Mouse (Mus musculus) CH12.LX (cell line): Measurements from ENCODE around the gene Cebpz. TPM values are rescaled to one million over a fixed set of nuclear protein-coding genes. Genes with fewer than 3 reads are reported as not detected.

Experiments used
- DNase-seq: peaks from one replicate; pipeline ENCODE4 v3.0.0-alpha.2; 2013; ENCODE audit errors: extremely low read depth
- H3K27ac ChIP-seq: 2 replicates; pipeline ENCODE4 v1.5.1; 2012; ENCODE audit warnings: low read depth, mild to moderate bottlenecking, control low read depth, moderate library complexity; ENCODE audit not compliant: insufficient read depth
- H3K27me3 ChIP-seq: replicated peaks from 2 replicates; pipeline ENCODE3; 2012; ENCODE audit warnings: inconsistent platforms
- H3K36me3 ChIP-seq, 2 experiments: replicated peaks in 1 of 2; 2 replicates each; pipeline versions ENCODE3 to v1.6.1; 2012; ENCODE audit warnings: inconsistent platforms in 1 of 2, low read length in 1 of 2, mild to moderate bottlenecking in 1 of 2, mixed read lengths in 1 of 2, moderate library complexity in 1 of 2; ENCODE audit not compliant: control insufficient read depth in 1 of 2, insufficient read depth in 1 of 2
- H3K4me1 ChIP-seq, 2 experiments: 2 replicates each; pipeline ENCODE4 v1.6.1; 2012; ENCODE audit warnings: inconsistent platforms in 1 of 2, moderate library complexity in 1 of 2; ENCODE audit not compliant: insufficient read depth in 2 of 2, control insufficient read depth in 1 of 2
- H3K4me2 ChIP-seq: 2 replicates; pipeline ENCODE4 v1.6.1; 2012; ENCODE audit warnings: low read depth, mild to moderate bottlenecking, control low read depth; ENCODE audit not compliant: poor library complexity, insufficient read depth, severe bottlenecking
- H3K4me3 ChIP-seq, 3 experiments: fragments of 150-350 bp in 1 of 3; sonication (generic) in 1 of 3; replicated peaks in 1 of 3; 2 replicates each; pipeline versions ENCODE3 to v1.5.1; 2011 to 2012; ENCODE audit warnings: low read depth in 2 of 3, low read length in 2 of 3, mild to moderate bottlenecking in 2 of 3, moderate library complexity in 2 of 3, control low read depth in 1 of 3, improper control_type of control experiment in 1 of 3, inconsistent platforms in 1 of 3, mixed read lengths in 1 of 3; ENCODE audit not compliant: poor library complexity in 1 of 3
- H3K79me2 ChIP-seq: replicated peaks from 2 replicates; pipeline ENCODE4 v1.6.1; 2012; ENCODE audit warnings: mild to moderate bottlenecking, moderate library complexity; ENCODE audit not compliant: control insufficient read depth, poor library complexity, insufficient read depth, severe bottlenecking; ENCODE audit errors: extremely low read depth
- H3K9ac ChIP-seq: 2 replicates; pipeline ENCODE4 v1.6.1; 2012; ENCODE audit warnings: low read depth, mild to moderate bottlenecking, control low read depth, moderate library complexity; ENCODE audit not compliant: insufficient read depth
- H3K9me3 ChIP-seq: replicated peaks from 2 replicates; pipeline ENCODE3; 2012; ENCODE audit warnings: low read length, inconsistent platforms, mixed read lengths
- CHD2 ChIP-seq: IDR thresholded peaks from 2 replicates; pipeline ENCODE4 v1.6.1; 2011; ENCODE audit warnings: low read length, improper control_type of control experiment
- CTCF ChIP-seq, 2 experiments: IDR thresholded peaks in 1 of 2; conservative IDR thresholded peaks in 1 of 2; 2 replicates each; pipeline ENCODE4 v1.5.1; 2011 to 2012; ENCODE audit warnings: low read depth in 2 of 2, low read length in 2 of 2, improper control_type of control experiment in 1 of 2, inconsistent platforms in 1 of 2, mild to moderate bottlenecking in 1 of 2, moderate library complexity in 1 of 2
- E2F4 ChIP-seq: IDR thresholded peaks from 2 replicates; pipeline ENCODE4 v1.6.1; 2011; ENCODE audit warnings: low read depth, low read length, improper control_type of control experiment; ENCODE audit not compliant: insufficient replicate concordance
- ELF1 ChIP-seq: IDR thresholded peaks from 2 replicates; pipeline ENCODE4 v1.6.1; 2014; ENCODE audit warnings: low read depth, mild to moderate bottlenecking, inconsistent platforms, low read length, improper control_type of control experiment
- EP300 ChIP-seq: IDR thresholded peaks from 2 replicates; pipeline ENCODE4 v1.6.1; 2011; ENCODE audit warnings: low read length, improper control_type of control experiment
- GABPA ChIP-seq: IDR thresholded peaks from 2 replicates; pipeline ENCODE4 v1.6.1; 2012; ENCODE audit warnings: low read depth, low read length, improper control_type of control experiment, inconsistent platforms; ENCODE audit not compliant: insufficient replicate concordance
- HCFC1 ChIP-seq: IDR thresholded peaks from 2 replicates; pipeline ENCODE4 v1.6.1; 2012; ENCODE audit warnings: low read depth, mild to moderate bottlenecking, inconsistent platforms, low read length, improper control_type of control experiment
- IRF4 ChIP-seq: IDR thresholded peaks from 2 replicates; pipeline ENCODE4 v1.6.1; 2014; ENCODE audit warnings: low read depth, mild to moderate bottlenecking, inconsistent platforms, low read length, improper control_type of control experiment
- JUN ChIP-seq: IDR thresholded peaks from 2 replicates; pipeline ENCODE4 v1.6.1; 2011; ENCODE audit warnings: low read depth, mild to moderate bottlenecking, low read length, improper control_type of control experiment, moderate library complexity; ENCODE audit not compliant: insufficient read depth
- JUND ChIP-seq: conservative IDR thresholded peaks from 2 replicates; pipeline ENCODE4 v1.6.1; 2011; ENCODE audit warnings: low read depth, low read length, improper control_type of control experiment
- KAT2A ChIP-seq: IDR thresholded peaks from 2 replicates; pipeline ENCODE4 v1.6.1; 2012; ENCODE audit warnings: low read length, improper control_type of control experiment, inconsistent platforms; ENCODE audit not compliant: insufficient replicate concordance
- MAX ChIP-seq: IDR thresholded peaks from 2 replicates; pipeline ENCODE4 v1.6.1; 2011; ENCODE audit warnings: low read length, improper control_type of control experiment
- MAZ ChIP-seq: IDR thresholded peaks from 2 replicates; pipeline ENCODE4 v1.6.1; 2012; ENCODE audit warnings: low read depth, mild to moderate bottlenecking, inconsistent platforms, low read length, improper control_type of control experiment, moderate library complexity
- MEF2A ChIP-seq: IDR thresholded peaks from 2 replicates; pipeline ENCODE4 v1.6.1; 2014; ENCODE audit warnings: low read depth, mild to moderate bottlenecking, inconsistent platforms, low read length, improper control_type of control experiment, borderline replicate concordance
- MXI1 ChIP-seq: IDR thresholded peaks from 2 replicates; pipeline ENCODE4 v1.6.1; 2011; ENCODE audit warnings: mild to moderate bottlenecking, low read depth, low read length, improper control_type of control experiment
- NELFE ChIP-seq: IDR thresholded peaks from 2 replicates; pipeline ENCODE4 v1.6.1; 2011; ENCODE audit warnings: low read depth, low read length, improper control_type of control experiment
- NRF1 ChIP-seq: IDR thresholded peaks from 2 replicates; pipeline ENCODE4 v1.6.1; 2014; ENCODE audit warnings: low read depth, mild to moderate bottlenecking, inconsistent platforms, low read length, improper control_type of control experiment, moderate library complexity
- PAX5 ChIP-seq: IDR thresholded peaks from 2 replicates; pipeline ENCODE4 v1.6.1; 2012; ENCODE audit warnings: low read length, inconsistent platforms, mixed read lengths
- POLR2AphosphoS2 ChIP-seq: IDR thresholded peaks from 2 replicates; pipeline ENCODE4 v1.6.1; 2011; ENCODE audit warnings: low read depth, low read length, improper control_type of control experiment
- RCOR1 ChIP-seq: conservative IDR thresholded peaks from 2 replicates; pipeline ENCODE4 v1.6.1; 2012; ENCODE audit warnings: low read depth, mild to moderate bottlenecking, inconsistent platforms, low read length, improper control_type of control experiment
- SIN3A ChIP-seq: IDR thresholded peaks from 2 replicates; pipeline ENCODE4 v1.6.1; 2012; ENCODE audit warnings: low read length, improper control_type of control experiment, inconsistent platforms
- SMC3 ChIP-seq: IDR thresholded peaks from 2 replicates; pipeline ENCODE4 v1.6.1; 2011; ENCODE audit warnings: low read depth, low read length, improper control_type of control experiment
- TBP ChIP-seq: conservative IDR thresholded peaks from 2 replicates; pipeline ENCODE4 v1.6.1; 2011; ENCODE audit warnings: low read depth, low read length, improper control_type of control experiment
- TCF12 ChIP-seq: IDR thresholded peaks from 2 replicates; pipeline ENCODE4 v1.6.1; 2014; ENCODE audit warnings: low read depth, mild to moderate bottlenecking, inconsistent platforms, low read length, improper control_type of control experiment
- UBTF ChIP-seq: IDR thresholded peaks from 2 replicates; pipeline ENCODE4 v1.6.1; 2012; ENCODE audit warnings: low read depth, mild to moderate bottlenecking, inconsistent platforms, low read length, improper control_type of control experiment, moderate library complexity
- USF1 ChIP-seq: IDR thresholded peaks from 2 replicates; pipeline ENCODE4 v1.6.1; 2014; ENCODE audit warnings: low read depth, mild to moderate bottlenecking, inconsistent platforms, low read length, improper control_type of control experiment
- ZNF384 ChIP-seq: IDR thresholded peaks from 2 replicates; pipeline ENCODE4 v1.6.1; 2012; ENCODE audit warnings: low read depth, low read length, improper control_type of control experiment, inconsistent platforms
- dilution Hi-C: fragments of 300-500 bp; cut with MboI; formaldehyde crosslinking; loops from 2 replicates; pipeline ENCODE4 v1.14.3; 2020; ENCODE audit warnings: low sequenced_read_pairs; ENCODE audit not compliant: extremely low pct_unique_long_range_greater_than_20kb, extremely low pct_ligation_motif_present
- in situ Hi-C: fragments of 300-500 bp; cut with MboI; formaldehyde crosslinking; loops from 3 replicates; pipeline ENCODE4 v1.14.3; 2019; ENCODE audit warnings: low sequenced_read_pairs, low pct_ligation_motif_present, low pct_unique_long_range_greater_than_20kb, mixed read lengths
- polyA plus RNA-seq: library from polyadenylated mRNA; unstranded; fragments of >175 nt; gene quantifications from 2 replicates; pipeline ENCODE4 v1.2.1, GENCODE M21; 2012; ENCODE audit warnings: low read depth; ENCODE audit not compliant: insufficient read length
- total RNA-seq, 2 experiments: library from RNA; depleted of rRNA; stranded (reverse); fragments of 300-350 nt in 1 of 2; fragments of >200 nt in 1 of 2; gene quantifications; 2 replicates each; pipeline ENCODE4 v1.2.3; 2012 to 2014

Gene Cebpz
- total and polyA plus RNA-seq, 3 experiments, result 43.3 to 70.1 (median 61.2) TPM

- Histone ChIP-seq H3K4me3 (no peak overlapping the region), H3K36me3 (peaks cover 4 to 5% of the 10 kb centered on the region in 2 experiments), H3K4me2 (no peak overlapping the region), H3K9me3 (no peaks in the 10 kb centered on the region), H3K4me1 (peaks cover 2 to 14% of the 10 kb centered on the region in 2 experiments; a peak in 2 of 4 replicates), H3K79me2 (no peaks in the 10 kb centered on the region), H3K9ac (no peak overlapping the region), H3K27me3 (no peaks in the 10 kb centered on the region), H3K27ac (no peak overlapping the region)
- no peak for DNase-seq
- in situ Hi-C loops (no loop called here), dilution Hi-C loops (no loop called here)
- TF ChIP-seq UBTF, result no peak
- TF ChIP-seq IRF4, result no peak
- TF ChIP-seq JUND, result no peak
- TF ChIP-seq KAT2A, result no peak
- TF ChIP-seq PAX5, result no peak
- no peak for TF ChIP-seq GABPA
Observed at GRCm38 (mm10) chr17:78912861-78913281, 24.0 kb downstream of the Cebpz start.

DNA sequence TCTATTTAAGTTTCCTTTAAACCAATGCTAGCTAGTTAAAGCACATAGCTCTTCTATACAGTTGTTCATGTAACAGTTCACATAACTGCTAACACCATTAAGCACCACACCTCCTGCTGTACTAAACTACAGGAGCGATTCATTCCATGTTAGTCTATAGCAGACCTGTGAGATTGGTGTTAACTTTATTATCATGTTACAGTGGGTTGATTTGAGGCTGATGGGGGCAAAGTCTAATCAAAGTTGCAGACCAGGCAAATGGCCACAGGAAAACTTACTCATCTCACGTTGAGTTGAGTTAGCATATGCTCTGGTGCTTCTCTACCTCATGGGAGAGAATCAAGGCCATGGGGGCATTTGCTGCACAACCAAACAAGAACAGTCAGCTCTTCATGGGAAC is 27.5 kb downstream of the Cebpz start:
- dilution Hi-C loops, result no loop called here

GRCm38 (mm10) chr17:78906892-78907291 is 30.0 kb downstream of the Cebpz start, which contains the start of gene Sult6b1:
TSS of gene Sult6b1 (minus strand) at chr17:78906992.
- Histone ChIP-seq H3K4me1 (peaks cover 0 to 5% of the 10 kb centered on the region in 2 experiments; a peak in 1 of 4 replicates), H3K9ac (no peak within 1 kb of the TSS), H3K4me3 (no peak within 1 kb of the TSS), H3K36me3 (no peaks in the 10 kb centered on the region), H3K27me3 (peaks cover 2% of the 10 kb centered on the region), H3K79me2 (no peaks in the 10 kb centered on the region), H3K4me2 (no peak within 1 kb of the TSS), H3K9me3 (no peaks in the 10 kb centered on the region), H3K27ac (no peak within 1 kb of the TSS)
- TF ChIP-seq POLR2AphosphoS2, result no peak
- TF ChIP-seq SMC3, result no peak
- TF ChIP-seq UBTF, result no peak
- no peak for TF ChIP-seq MAX
- TF ChIP-seq NRF1, result no peak
- no peak for TF ChIP-seq ELF1
- no peak for TF ChIP-seq NELFE
- TF ChIP-seq GABPA, result no peak
- no peak for TF ChIP-seq E2F4
- TF ChIP-seq RCOR1, result no peak
- no peak for TF ChIP-seq MEF2A
- no peak for TF ChIP-seq USF1
- TF ChIP-seq EP300, result no peak
- TF ChIP-seq HCFC1, result no peak
- no peak for TF ChIP-seq CHD2
- no peak for TF ChIP-seq CTCF (conservative IDR thresholded peaks at IDR 0.05 in 1 of 2, IDR thresholded peaks at IDR 0.05 in 1 of 2; ENCODE audit: low read depth in 2 of 2, low read length in 2 of 2)
- no peak for TF ChIP-seq MXI1
- no peak for TF ChIP-seq JUN
- in situ Hi-C loops (no loop called here), dilution Hi-C loops (no loop called here)
- DNase-seq, result no peak

More for the DNA sequence above, 27.5 kb downstream of the Cebpz start:
- TF ChIP-seq EP300 (no peak), TBP (no peak), ZNF384 (no peak), CHD2 (no peak), JUN (no peak), MXI1 (no peak), MAZ (no peak), PAX5 (no peak), SIN3A (no peak), TCF12 (no peak)
- H3K9ac ChIP-seq, result no peak overlapping the region
- H3K27me3 ChIP-seq, result peaks cover 2% of the 10 kb centered on the region
- no peaks in the 10 kb centered on the region for H3K9me3 ChIP-seq
- no peaks in the 10 kb centered on the region for H3K79me2 ChIP-seq
- in situ Hi-C loops, result no loop called here
- no peak overlapping the region for H3K27ac ChIP-seq
- H3K4me3 ChIP-seq, result no peak overlapping the region
- no peak for DNase-seq
- H3K4me2 ChIP-seq, result no peak overlapping the region
- H3K36me3 ChIP-seq, result no peaks in the 10 kb centered on the region
- peaks cover 0 to 2% of the 10 kb centered on the region in 2 experiments; a peak in 1 of 4 replicates for H3K4me1 ChIP-seq
